Mouse (Mus musculus) kidney, embryonic 16.5 days (tissue): ENCODE measurements around the gene Rln1. TPM values are rescaled to one million over a fixed set of nuclear protein-coding genes. Genes with fewer than 3 reads are reported as not detected.

ENCODE experiments used
- ATAC-seq: fragments of 200-750 bp; cut with Nextera tagmentation; 2 replicates; pipeline ENCODE4 v1.8.0; 2017; ENCODE audit warnings: moderate TSS enrichment; ENCODE audit not compliant: low FRiP score, low TSS enrichment
- H3K27ac ChIP-seq: fragments of 300-500 bp; sonication (generic); 2 replicates; pipeline ENCODE4 v1.5.1; 2014; ENCODE audit warnings: low read length
- H3K27me3 ChIP-seq: fragments of 300-500 bp; sonication (generic); 2 replicates; pipeline ENCODE4 v1.6.1; 2014; ENCODE audit warnings: low read length, control low read depth, mixed read lengths; ENCODE audit not compliant: insufficient read depth
- H3K36me3 ChIP-seq: fragments of 300-500 bp; sonication (generic); 2 replicates; pipeline ENCODE4 v1.6.1; 2014; ENCODE audit warnings: low read length, control low read depth, mixed read lengths; ENCODE audit not compliant: insufficient read depth
- H3K4me1 ChIP-seq: fragments of 300-500 bp; sonication (generic); 2 replicates; pipeline ENCODE4 v1.6.1; 2014; ENCODE audit warnings: low read length, control low read depth, mixed read lengths; ENCODE audit not compliant: insufficient read depth
- H3K4me2 ChIP-seq: fragments of 300-500 bp; sonication (generic); replicated peaks from 2 replicates; pipeline ENCODE4 v1.6.1; 2014; ENCODE audit warnings: low read depth, low read length
- H3K4me3 ChIP-seq: fragments of 300-500 bp; sonication (generic); 2 replicates; pipeline ENCODE4 v1.5.1; 2014; ENCODE audit warnings: mild to moderate bottlenecking, low read length
- H3K9ac ChIP-seq: fragments of 300-500 bp; sonication (generic); replicated peaks from 2 replicates; pipeline ENCODE4 v1.6.1; 2014; ENCODE audit warnings: low read length
- H3K9me3 ChIP-seq: fragments of 300-500 bp; sonication (generic); 2 replicates; pipeline ENCODE4 v1.6.1; 2016; ENCODE audit warnings: low read length, control low read depth
- WGBS: fragments of 180-500 bp; shearing (Covaris S2); extraction: QIAGEN DNeasy Blood & Tissue Kit; methylation state at CpG from one replicate; pipeline ENCODE4 v1.1.7; 2014; 5-methylcytosine and 5-hydroxymethylcytosine counted together
- polyA plus RNA-seq: library from polyadenylated mRNA; unstranded; fragments of >200 nt; fragmentation: Nextera tagmentation; extraction: Ambion mirVana; gene quantifications from 2 replicates; pipeline ENCODE4 v1.2.1, GENCODE M21; 2015

Rln1 gene
- polyA plus RNA-seq, 1 experiment from 2014 or later, result 0.15 TPM

DNA sequence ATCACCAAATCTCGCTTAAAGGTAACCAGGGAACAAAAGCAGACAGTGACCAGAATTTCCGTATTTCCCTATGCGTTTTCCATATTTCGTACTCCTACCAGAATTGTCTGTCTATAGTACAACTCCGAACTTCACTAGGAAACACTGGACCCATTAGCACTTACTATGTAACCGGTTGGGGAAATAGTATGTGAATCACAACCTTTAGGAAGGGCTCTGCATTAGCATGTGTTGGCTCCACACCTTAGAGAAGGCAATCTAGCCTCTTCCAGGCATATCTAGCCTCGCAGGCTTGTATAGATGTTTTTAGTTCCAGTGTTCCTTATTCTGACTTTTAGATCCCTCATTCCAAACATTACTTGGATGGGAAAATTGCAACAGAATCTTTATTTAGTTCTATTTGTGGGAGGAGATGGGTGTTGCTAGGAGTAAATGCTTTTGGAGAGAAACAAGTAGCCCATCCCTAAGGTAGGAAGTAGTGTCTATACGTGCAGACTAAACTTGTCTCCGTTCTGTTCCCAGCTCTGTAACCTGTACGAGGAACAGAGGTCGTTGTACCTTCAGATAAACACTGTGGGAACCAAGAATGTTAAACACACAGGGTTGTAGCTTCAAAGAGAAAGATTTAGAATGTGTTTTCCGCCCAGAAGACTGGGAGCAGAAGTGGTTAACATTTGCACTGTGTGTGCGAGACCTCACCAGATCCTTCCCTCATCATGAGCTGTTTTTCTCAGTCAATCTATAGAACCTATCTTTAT lies 27.9 kb upstream of the Rln1 start:
- H3K4me1 ChIP-seq, result peaks cover 11% of the 10 kb centered on the region
- ATAC-seq, result no peak
- H3K27me3 ChIP-seq, result no peaks in the 10 kb centered on the region
- 51% methylated on average over 13 of the region's 13 CpGs for WGBS
- H3K4me2 ChIP-seq, result peak overlapping the region; percentile 85
- H3K27ac ChIP-seq, result no peak overlapping the region
- H3K36me3 ChIP-seq, result no peaks in the 10 kb centered on the region
- H3K4me3 ChIP-seq, result peak overlapping the region; percentile 62
- H3K9ac ChIP-seq, result peak overlapping the region; percentile 76
- no peaks in the 10 kb centered on the region for H3K9me3 ChIP-seq

DNA sequence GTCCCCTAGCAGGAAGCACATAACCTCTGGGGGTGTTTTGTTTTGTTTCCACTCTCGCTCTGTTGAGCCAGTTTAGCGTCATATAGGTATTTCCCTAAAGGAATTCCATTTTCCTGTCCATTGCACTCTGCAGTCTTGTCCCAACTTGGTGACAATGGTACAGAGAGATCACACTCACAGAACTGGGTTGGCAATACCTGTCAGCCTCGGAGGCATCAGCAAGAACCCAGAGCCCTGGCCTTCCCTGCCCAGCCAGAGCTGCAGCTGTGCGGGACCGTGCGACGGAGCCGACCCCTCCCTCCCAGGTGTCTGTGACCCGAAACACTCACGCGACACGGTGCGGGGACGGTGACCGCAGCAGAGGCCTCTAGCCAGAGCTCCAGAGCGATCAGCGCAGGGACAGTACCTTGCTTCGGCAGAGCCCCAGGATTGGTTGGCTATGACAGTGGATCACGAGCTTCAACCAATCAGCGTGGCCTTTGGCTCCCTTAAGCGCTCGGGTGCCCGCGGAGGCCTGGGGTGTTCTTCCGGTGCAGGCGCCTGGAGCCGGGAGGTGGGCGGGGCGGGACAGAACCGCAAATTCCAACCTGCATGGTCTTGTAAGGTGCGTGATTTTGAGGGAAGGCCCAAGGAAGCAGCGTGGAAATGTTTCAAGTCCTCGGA lies 27.1 kb upstream of the Rln1 start:
- Histone ChIP-seq H3K9me3 (no peaks in the 10 kb centered on the region), H3K4me2 (peak overlapping the region; percentile 85), H3K27ac (no peak overlapping the region), H3K27me3 (no peaks in the 10 kb centered on the region), H3K9ac (peak overlapping the region; percentile 76), H3K4me3 (peak overlapping the region; percentile 62), H3K4me1 (peaks cover 11% of the 10 kb centered on the region), H3K36me3 (no peaks in the 10 kb centered on the region)
- WGBS, result 2% methylated on average over 33 of the region's 33 CpGs
- peak; percentile 100 for ATAC-seq

DNA sequence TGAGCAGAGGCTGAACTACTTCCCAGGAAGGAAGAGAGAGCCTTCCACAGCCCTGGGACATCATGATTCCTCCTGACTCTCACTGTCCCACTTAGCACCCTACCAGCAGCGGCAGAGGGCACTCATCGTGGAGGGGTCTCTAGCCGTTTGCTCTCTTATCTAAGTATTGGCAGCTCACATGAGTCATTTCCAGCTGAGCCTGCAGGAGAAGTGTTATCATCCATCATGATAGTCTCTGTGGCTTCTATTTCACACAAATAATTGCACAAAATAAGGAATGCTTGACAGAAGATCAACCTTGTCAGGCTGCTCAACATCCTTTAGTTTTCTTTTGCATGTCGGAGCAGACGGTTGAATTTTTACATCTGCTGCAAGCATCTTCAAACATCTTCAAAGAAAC lies 25.8 kb upstream of the Rln1 start:
- peaks cover 17% of the 10 kb centered on the region for H3K4me1 ChIP-seq
- no peaks in the 10 kb centered on the region for H3K36me3 ChIP-seq
- no peak overlapping the region for H3K9ac ChIP-seq
- no peaks in the 10 kb centered on the region for H3K27me3 ChIP-seq
- ATAC-seq, result no peak
- H3K27ac ChIP-seq, result no peak overlapping the region
- H3K9me3 ChIP-seq, result no peaks in the 10 kb centered on the region
- H3K4me2 ChIP-seq, result no peak overlapping the region
- no peak overlapping the region for H3K4me3 ChIP-seq
- WGBS, result 81% methylated on average over 5 of the region's 5 CpGs

- peaks cover 11% of the 10 kb centered on the region for H3K4me1 ChIP-seq
- no peak overlapping the region for H3K9ac ChIP-seq
- WGBS, result 85% methylated on average over 11 of the region's 11 CpGs
- no peaks in the 10 kb centered on the region for H3K36me3 ChIP-seq
- no peaks in the 10 kb centered on the region for H3K9me3 ChIP-seq
- H3K27me3 ChIP-seq, result no peaks in the 10 kb centered on the region
- H3K27ac ChIP-seq, result no peak overlapping the region
- H3K4me2 ChIP-seq, result no peak overlapping the region
- no peak overlapping the region for H3K4me3 ChIP-seq
- no peak for ATAC-seq
Observed at GRCm38 (mm10) chr19:29356281-29356680, 21.8 kb upstream of the Rln1 start.

DNA sequence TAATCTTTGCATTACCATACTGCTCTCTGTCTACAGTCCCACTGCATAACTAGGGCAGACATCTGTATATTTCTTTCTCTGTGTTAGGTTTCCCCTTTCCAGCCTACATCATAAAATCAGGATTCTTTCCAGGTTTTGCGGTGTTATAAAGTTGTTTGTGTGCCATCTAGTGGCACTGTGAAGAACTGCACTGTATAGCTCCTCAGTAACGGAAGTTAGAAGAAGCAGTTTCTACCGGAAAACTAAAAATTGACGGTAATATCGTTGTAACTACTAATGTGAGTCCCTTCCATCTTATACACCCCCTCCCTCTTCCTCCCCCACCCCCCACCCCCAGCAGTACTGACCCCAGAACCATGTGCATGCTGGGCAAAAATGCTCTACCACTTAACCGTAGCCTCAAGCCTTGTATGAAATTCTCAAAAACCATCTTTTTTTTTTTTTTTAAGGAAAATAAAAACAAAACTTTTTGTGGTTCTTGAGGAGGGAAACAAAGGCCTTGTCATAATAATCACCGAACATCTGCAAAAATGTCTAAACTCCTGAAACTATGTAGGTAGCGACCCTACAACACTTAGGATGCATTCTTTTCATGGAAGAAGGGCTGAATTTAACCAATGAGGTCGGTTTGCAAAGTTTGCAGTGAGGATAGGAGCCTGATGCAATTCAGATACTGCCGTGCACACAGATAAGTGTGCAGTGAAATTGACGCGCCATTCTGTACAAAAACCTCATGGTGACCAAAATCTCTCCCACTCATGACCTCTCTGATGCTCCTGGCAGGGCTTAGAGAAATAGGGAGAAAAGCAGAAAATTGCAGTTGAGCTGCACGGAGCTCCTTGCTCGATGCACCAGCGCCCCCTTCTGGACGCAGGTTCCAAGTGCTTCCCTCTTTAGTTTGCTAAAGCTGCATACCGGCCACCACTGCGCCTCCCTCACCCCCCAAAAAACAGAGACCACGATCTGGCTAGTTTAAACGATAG lies 20.7 kb upstream of the Rln1 start:
- H3K4me3 ChIP-seq, result peak overlapping the region; percentile 46
- H3K27ac ChIP-seq, result no peak overlapping the region
- H3K4me2 ChIP-seq, result peak overlapping the region; percentile 78
- H3K9ac ChIP-seq, result peak overlapping the region; percentile 51; the same call in 1 of the 2 replicates
- ATAC-seq, result peak; percentile 81; the same call in 1 of the 2 replicates
- no peaks in the 10 kb centered on the region for H3K9me3 ChIP-seq
- H3K4me1 ChIP-seq, result peaks cover 6% of the 10 kb centered on the region; the same call in 1 of the 2 replicates
- no peaks in the 10 kb centered on the region for H3K36me3 ChIP-seq
- no peaks in the 10 kb centered on the region for H3K27me3 ChIP-seq
- 3% methylated on average over 20 of the region's 20 CpGs for WGBS

GRCm38 (mm10) chr19:29350991-29351390 lies 16.5 kb upstream of the Rln1 start:
- Histone ChIP-seq H3K4me1 (peaks cover 6% of the 10 kb centered on the region; the same call in 1 of the 2 replicates), H3K27ac (no peak overlapping the region), H3K27me3 (no peaks in the 10 kb centered on the region), H3K9ac (no peak overlapping the region), H3K9me3 (no peaks in the 10 kb centered on the region), H3K36me3 (no peaks in the 10 kb centered on the region), H3K4me3 (no peak overlapping the region), H3K4me2 (no peak overlapping the region)
- ATAC-seq, result no peak
- 52% methylated on average over 5 of the region's 5 CpGs for WGBS

DNA sequence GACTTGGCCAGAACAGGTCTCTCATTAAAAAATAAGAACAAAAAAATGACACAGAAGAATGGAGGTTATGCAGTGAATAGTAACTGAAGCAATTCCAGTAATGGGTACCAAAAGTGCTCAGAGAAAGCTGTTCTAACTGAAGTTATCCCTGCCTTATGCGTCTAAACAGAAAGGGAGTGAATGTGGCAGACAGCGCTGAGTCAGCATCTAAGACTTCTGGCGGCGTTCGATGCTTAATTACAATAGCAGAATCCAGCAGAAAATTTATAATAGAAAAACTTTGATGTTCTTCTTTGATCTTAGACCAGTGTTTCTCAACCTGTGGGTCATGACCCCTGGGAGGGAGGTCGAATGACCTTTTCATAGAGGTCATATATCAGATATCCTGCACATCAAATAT lies 11.2 kb upstream of the Rln1 start:
- no peak overlapping the region for H3K4me3 ChIP-seq
- no peak overlapping the region for H3K9ac ChIP-seq
- no peaks in the 10 kb centered on the region for H3K36me3 ChIP-seq
- no peaks in the 10 kb centered on the region for H3K27me3 ChIP-seq
- WGBS, result 69% methylated on average over 6 of the region's 6 CpGs
- no peaks in the 10 kb centered on the region for H3K9me3 ChIP-seq
- no peak overlapping the region for H3K27ac ChIP-seq
- no peaks in the 10 kb centered on the region for H3K4me1 ChIP-seq
- no peak overlapping the region for H3K4me2 ChIP-seq
- ATAC-seq, result no peak

- ATAC-seq, result no peak
- Histone ChIP-seq H3K27ac (no peak overlapping the region), H3K36me3 (no peaks in the 10 kb centered on the region), H3K4me3 (no peak overlapping the region), H3K27me3 (no peaks in the 10 kb centered on the region), H3K9me3 (no peaks in the 10 kb centered on the region), H3K4me2 (no peak overlapping the region), H3K4me1 (no peaks in the 10 kb centered on the region), H3K9ac (no peak overlapping the region)
Observed at GRCm38 (mm10) chr19:29344868-29345267, 10.4 kb upstream of the Rln1 start.

GRCm38 (mm10) chr19:29342281-29342680 lies 7.8 kb upstream of the Rln1 start:
- Histone ChIP-seq H3K36me3 (no peaks in the 10 kb centered on the region), H3K4me1 (no peaks in the 10 kb centered on the region), H3K4me3 (no peak overlapping the region), H3K9me3 (no peaks in the 10 kb centered on the region), H3K4me2 (no peak overlapping the region), H3K9ac (no peak overlapping the region), H3K27me3 (no peaks in the 10 kb centered on the region), H3K27ac (no peak overlapping the region)
- no peak for ATAC-seq
- WGBS, result 77% methylated on average over 6 of the region's 6 CpGs
